Mouse (Mus musculus) kidney, adult 9 months (tissue): ENCODE measurements at regions not wholly inside any gene's neighbourhood (a gene's known extent, or its start where the extent isn't known, plus 50 kb on each side); places are given as distances from the start of the nearest gene placed in this dataset.
A peak's percentile ranks its signal among the peaks of the same experiment; 100 is the strongest.

Experiments
- DNase-seq: peaks from one replicate; pipeline ENCODE4 v3.0.0; 2022

DNA sequence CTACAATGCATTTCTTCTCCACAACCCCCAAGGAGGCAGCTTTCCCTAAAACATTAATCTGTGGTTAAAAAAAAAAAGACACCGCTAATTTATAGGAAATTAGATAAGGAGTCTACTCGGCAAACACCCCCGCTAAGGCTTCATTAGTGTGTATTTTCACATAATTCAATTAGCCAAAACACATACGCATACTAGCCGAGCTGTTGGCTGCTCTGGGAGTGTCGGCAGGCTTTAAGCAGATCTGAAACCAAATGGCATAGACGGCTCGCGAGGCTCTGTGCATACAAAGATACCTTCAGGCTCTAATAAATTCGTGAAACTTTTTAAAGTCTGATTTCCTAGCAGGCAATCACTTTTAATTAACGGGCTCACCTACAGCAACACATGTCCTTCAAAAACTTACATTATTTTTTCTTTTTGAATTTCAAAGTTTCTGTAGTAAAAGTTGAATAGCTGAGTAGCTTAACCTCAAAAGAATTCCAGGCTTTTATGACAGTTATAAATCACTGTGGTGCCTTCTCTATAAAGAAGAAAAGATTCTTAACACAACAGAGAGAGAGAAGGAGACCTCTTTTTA is 68.0 kb upstream of the Smyd2 start:
- DNase-seq, result no peak

DNA sequence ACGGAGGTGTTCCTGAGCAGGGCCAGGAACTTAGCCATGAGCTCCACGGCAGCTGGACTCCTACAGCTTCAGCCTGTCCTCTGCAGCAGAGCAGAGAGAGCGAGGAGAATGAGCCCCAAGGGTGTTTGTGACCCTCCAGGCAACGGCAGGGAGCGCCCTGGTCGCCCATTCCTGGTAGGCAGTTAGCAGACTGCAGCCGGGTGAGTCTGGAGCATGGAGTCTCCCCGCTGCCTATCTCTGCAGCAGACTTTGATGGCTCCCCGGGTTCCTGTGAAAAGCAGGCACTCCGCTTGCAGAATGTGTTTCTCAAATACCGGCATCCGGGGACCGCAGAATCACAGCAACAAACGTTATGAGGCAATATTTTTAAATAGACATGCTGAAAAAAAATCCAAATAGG is 67.2 kb upstream of the Smyd2 start:
- no peak for DNase-seq

DNA sequence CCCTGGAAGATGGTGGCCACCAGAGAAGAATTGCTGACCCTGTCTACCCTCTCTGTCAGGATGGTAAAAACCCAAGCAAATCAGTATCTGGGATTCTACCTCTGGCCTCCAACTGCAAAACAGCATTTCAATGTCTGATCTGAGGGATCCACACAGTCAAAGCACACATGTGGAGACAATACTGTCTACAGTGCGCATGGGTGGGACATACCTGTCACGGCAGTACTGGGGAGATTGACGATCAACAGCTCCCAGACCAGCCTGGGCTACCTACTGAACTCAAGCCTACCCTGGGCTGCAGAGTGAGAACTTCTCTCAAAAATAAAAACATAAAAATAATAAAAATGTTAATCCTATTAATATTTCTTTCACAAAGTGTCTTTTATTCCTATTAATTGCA is 66.7 kb upstream of the Smyd2 start:
- DNase-seq, result no peak

DNA sequence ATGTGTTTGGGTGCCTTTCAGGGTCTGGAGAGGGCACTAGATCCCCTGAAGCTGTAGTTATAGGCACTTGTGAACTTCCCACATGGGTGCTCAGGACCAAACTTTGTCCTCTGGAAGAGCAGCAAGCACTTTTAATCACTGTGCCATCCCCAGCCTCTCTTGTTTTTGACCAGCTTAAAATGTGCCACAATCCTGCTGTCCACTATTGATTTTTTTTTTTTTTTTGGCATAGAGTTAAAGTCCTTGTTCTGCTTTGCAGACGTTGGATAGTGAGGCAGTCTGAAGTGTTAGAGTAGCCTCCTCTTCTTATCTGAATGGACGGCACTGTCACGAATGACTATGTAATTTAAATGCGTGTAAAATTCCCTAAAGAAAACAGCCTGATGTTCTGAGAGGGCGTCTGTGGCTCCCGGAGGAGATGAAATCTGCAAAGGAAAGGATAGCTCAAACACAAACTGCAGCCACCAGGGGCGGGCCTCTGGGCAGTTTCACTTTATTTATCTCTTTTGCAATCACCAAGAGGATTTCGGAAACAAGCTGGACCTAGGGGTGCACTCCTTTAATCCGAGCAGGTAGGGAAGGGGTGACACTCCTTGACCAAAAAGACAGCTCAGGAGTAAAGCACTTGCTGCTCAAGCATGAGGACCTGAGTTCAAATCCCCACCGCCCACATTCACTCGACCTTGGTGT is 63.5 kb upstream of the Smyd2 start:
- no peak for DNase-seq

DNA sequence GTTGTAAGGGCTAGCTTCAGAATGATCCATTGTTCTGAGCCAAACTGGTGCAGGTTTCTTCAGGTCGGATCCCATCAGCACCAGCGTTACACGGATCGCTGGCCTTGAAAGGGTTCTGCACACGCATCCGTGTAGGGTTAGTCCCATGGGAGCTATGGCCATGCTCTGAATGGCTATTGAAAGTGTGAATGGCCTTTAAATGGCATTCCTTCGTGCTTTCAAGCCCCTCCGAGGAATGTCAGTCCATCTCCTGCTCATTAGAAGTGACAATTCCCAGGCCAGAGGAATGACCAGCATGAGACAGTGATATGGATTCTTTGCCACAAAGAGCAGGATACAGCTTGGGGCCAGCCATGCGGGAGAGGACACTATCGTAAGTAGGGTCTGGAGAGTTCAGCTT is 56.1 kb upstream of the Smyd2 start:
- no peak for DNase-seq

DNA sequence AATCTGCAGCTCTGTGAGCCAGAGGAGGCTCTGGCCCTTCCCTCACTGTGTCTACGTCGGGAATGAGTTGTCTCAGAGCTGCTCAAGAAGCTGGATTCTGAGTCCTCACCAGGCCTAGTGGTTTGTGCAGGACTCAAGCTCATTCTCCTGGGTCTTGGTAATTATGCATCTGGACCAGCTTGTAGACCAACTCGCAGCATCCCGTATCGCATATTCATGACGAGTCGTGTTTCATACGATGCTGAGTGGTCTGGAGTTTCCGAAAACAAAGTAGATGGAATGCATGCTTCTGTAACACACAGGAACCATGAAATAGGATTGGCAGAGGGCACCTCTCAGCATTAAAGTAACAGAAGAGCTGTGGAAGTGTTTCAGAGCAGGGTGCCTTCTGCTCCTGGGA is 53.5 kb upstream of the Smyd2 start:
- no peak for DNase-seq

DNA sequence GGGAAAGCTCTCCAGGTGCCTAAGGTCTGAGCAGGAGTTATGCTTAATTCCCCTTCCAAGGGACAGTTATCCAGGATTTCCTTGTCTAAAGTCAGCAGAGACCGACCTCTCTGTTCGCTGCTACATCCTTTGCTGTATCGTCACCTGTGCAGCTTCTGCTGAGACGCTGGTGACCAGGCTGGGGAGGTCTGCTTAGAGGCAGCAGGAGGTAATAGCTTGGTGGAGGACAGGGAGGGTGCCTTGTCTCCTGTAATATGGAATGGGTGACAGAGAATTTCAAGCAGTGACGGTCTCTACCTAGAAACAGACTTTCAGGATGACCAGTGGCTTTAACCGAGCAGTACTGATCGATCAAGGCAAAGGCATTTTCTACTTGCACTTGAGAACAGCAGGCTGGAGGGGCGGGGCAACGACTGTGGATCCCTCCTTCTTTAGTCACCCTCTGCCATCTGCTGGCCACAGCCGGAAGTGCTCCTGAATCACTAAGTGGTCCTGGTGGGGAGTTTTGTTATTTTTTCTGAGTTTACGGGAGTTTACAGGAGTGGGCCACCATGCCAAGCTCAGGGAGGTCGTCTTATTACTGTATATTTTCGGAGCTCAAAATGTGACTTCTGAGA is 50.7 kb upstream of the Smyd2 start:
- DNase-seq, result peak; percentile 84
